Mouse (Mus musculus): ENCODE measurements at regions not wholly inside any gene's neighbourhood (a gene's known extent, or its start where the extent isn't known, plus 50 kb on each side); places are given as distances from the start of the nearest gene placed in this dataset.

DNA sequence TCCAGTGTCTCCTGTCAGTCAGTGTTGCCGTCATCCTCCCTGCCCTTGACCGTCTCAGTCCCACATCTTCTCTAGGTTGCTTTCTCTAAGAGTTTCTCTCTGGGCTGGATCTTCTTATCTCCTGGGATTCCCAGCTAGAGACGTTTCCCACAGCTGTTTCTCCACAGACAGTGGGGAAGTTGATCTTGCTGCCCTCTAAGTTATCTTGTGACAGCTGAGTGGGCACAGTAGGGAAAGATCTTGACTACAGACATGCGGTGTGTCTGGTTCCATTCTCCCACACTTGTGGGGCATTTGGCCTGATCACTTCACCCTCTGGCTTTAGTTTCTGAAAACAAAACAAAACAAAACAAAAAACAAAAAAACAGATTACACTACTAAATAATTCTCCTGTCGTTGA lies 165.2 kb upstream of the Tyw5 start:
- DNase-seq (ENCODE audit: extremely low read depth, insufficient read length, low spot score): no peak

DNA sequence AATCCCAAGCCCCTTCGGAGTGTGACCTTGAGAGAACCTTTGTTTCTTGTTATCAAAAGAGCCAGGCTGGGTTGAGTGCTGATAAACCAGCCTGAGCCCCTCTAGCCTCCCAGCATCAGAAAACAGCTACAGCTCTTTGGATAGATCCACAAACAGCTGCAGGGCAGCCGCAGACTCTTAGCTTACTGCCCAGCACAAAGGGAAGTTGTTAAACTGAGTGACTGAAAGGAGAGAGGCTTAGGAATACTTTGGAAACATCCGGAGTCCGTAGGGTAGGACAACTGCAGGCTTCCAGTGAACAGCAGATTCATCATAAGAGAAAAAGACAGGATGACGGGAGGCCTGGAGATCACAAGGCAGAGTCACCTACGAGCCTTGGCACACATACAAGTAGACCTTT lies 166.9 kb upstream of the Tyw5 start:
- no peak for DNase-seq (ENCODE audit: extremely low read depth, insufficient read length, low spot score)

DNA sequence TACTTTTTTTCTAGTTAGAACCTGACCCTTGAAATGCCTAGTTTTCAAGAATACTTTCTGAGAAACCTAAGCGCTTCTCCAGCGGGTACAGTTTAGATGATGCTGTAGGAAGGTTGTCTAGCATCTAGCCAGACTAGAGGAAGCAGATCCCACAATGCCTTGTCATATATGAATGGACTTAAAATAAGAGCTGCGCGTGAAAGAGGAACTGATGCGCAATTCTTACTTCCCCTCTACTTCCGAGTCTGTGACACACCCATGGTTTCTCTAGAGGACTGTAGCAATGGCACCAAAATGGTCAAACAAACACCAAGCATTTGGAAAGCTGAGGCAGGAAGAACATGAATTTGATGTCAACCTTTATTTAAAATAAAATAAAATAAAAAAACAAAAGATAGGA lies 167.6 kb upstream of the Tyw5 start:
- no peak for DNase-seq (ENCODE audit: extremely low read depth, insufficient read length, low spot score)

DNA sequence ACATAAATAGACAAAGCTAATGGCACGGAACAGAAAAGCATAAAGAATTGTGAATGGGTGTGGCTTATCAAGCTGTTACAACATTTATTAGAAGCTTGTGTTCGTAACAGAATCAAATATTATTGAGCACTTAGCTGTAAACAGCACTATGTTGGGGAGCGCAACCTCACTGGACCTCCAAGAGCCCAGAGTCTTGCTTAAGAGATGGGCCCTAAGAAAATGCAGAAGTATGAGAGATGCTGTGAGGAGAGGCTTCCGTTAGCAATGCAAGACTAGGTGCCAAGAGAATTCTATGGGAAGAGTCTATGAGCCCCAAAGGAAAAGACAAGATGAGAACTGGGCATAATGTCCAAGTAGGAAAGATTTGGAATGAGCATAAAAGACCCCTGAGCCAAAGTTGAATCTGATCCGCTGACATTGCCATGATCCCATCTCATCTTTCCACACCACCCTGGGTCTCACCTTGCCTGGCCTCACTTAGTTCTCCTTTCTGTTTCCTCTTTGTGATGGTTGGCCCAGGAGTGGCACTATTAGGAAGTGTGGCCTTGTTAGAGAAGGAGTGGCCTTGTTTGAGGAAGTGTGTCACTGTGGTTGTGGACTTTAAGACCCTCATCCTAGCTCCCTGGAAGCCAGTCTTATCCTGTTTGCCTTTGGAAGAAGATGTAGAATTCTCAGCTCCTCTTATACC lies 169.3 kb upstream of the Tyw5 start:
- no peak for DNase-seq (ENCODE audit: extremely low read depth, insufficient read length, low spot score)

DNA sequence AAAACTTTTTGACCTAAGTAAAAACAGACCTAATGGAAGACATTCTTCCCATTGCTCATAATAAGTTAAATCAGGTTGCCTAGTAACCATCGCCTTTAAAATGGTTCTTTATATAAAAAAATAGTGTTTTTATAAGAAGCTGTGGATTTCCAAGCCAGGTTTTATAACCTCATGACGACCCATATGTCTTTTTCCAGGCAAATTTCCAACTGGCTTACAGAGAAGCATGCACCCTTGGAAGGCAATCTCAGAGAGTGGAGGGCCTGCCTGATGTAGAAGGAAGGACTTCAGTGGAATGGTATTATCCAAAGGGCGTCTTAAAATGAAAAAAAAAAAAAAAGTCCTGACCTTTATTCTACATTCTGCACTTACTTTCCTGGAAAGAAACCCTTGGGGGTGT lies 172.2 kb upstream of the Tyw5 start:
- DNase-seq (ENCODE audit: extremely low read depth, insufficient read length, low spot score): no peak

DNA sequence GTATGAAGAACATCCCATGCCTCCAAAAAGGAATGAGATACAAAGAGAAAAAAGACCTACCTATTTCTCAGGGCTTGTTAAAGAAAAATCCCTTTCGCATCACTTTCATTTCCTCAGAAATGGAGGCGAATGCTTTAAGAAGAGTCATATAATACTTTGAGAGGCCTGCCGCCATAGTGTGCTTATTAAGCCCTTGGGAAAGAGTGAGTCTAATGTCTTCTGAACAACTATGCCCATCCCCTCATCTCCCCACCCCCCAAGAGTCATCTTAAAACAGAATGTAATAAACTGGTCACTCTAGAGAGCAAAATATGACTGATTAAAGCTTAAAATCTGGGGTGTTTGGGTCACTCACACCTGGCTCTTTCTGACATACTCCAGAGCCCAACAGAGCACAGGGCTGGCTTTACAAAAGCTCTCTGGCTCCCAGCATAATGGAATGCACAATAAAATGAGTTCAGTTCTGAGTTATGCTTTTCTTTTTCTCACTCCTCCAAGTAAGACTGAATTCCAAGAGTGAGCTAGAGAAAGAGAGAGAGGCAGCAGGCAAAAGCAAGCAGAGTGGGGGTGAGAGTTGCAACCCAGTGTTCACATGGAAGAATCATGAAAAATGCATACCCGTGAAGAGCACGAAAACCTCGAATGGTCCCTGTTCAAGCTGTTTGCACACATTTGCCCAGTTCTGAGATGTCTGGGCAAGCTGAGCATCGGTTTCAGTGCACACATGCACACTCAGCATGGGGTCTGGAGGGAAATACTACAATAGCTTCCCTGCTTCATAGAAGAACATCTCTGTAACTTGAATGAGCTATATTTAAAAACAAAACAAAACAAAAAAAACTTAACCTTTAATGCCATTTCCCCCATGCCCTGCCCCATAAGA lies 180.0 kb upstream of the Spats2l start:
- no peak for DNase-seq (ENCODE audit: extremely low read depth, insufficient read length, low spot score)

DNA sequence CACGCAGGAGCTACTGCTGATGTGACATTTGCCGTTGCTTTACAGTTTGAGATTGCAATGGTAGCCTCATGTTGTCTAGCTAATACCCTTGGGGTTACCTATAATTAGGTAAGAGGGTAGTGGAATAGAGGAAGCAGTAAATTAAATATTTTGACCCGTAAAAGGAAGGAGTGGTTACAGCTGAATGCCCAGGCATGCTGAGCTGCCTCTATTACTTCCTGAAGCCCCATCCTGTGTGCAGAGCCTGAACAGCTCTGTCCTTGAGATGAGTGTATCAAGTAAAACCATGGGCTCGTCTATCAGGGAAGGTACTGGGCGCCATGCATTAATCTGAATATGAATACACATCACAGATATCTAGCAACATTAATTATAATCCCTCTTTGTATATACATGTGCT lies 179.1 kb upstream of the Spats2l start:
- DNase-seq (ENCODE audit: extremely low read depth, insufficient read length, low spot score): no peak

DNA sequence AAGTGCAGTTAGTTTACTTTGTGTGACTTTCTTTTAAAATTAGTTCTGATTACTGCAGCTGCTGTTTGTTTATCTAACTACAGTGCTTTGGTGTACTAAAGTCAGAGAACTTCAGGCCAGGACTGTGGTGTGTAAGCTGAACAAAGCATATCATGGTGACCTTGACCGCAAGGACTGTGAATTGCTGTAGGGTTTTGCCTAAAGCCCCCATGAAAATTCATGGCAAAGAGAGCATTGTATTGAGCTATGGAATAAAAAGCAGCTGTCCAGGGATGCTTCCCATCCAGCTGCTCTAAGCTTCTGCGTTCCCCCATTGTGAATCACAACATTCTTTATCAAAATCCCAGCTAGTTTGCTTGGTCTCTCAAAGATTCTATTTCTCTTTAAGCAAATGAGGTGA lies 173.0 kb upstream of the Spats2l start:
- DNase-seq (ENCODE audit: extremely low read depth, insufficient read length, low spot score): no peak

DNA sequence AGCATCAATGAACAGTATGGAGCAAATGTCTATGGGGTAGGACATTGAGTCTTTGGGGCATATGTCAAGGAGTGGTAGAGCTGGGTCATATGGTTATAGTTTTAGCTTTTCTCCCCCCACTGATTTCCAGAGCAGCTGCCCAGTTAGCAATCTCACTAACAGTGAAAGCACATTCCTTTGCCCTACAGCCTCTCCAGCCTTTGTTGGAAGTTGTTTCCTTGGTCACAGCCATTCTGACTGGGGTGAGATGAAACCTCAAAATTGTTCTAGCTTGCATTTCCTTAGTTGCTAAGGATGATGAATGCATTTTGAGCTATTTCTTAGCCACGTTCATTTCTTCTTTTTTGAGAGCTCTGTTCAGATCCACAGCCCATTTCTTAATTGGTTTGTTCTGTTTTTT lies 168.4 kb upstream of the Spats2l start:
- no peak for DNase-seq (ENCODE audit: extremely low read depth, insufficient read length, low spot score)

DNA sequence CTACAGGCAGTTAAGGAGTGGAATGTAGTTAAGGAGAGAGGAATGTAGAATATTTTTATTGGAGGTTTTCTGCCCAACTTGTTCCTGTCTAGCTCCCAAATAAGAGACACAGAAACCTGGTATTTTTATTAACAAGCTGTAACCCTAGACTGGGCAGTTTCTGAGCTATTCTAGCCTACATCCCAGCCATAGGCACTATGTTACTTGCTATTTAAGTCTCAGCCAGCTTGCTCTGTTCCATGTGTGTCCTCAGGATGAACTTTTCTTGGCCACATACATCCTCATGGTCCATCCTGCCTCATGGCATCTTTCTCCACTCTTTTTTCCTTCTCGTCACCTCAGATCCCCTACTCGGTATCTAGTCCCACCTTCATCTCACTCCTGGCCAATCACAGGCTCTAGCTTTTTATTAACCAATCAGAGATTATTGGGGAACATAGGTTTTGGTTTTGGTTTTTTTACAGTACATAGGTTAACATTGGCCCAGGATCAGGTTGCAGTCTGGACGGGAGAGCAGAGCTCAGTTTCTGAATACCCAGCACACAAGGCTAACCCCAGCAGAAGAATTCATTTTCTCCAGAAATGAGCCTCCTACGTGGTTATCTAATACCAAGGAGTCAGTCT lies 167.8 kb upstream of the Spats2l start:
- no peak for DNase-seq (ENCODE audit: extremely low read depth, insufficient read length, low spot score)

DNA sequence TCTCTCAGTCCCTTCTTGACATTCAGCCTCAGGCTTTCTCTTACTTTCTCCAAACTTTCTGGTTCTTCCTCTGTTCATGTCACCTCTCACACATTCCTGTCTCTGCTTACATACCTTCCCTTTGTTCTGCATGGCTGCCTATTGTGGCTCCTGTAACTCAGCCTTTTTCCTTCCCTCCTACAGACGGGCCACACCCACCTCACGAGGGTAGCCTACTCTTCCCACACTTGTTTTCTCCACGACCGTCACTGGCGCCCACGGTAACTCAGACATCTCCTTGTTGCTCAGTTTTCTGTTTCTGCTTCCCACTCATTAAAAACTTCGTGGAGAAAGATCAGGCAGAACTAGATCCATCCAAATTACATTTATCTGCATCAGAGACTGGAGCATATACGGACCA lies 166.9 kb upstream of the Spats2l start:
- no peak for DNase-seq (ENCODE audit: extremely low read depth, insufficient read length, low spot score)

DNA sequence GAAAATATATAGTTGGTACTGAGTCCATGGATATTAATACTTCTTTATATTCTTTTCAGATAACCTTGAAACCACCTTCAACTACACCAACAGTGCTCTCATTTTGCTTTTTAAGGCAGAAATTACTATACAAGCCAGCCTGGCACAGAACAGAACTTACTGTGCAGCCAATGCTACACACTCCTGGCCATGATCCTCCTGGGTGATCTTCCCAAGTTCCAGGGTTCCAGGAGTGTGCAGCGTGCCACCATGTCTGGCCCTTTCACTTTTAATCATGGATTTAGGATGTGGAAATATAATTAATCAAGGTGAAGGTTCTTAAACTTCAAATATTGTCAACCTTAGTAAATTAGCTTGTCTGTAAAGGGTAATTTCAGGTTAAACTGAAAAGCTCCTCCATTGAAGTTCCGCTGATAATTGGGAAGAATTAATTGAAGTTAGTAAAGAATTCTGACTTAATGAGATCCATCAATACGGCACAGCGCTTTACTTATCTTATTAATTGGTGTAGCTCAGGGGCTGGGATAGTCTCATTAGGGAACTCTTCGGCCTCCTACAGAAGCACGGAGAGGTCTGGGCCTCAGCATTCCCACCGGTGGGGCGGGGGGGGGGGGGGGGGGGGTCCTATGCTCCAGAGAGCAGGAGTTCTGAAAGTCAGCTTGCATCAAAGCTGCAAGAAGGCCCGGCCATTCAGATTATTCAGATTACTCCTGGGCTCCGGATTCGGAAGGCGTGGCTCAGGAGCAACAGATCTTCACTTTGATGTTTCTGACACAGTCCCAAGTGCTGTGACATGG lies 166.1 kb upstream of the Spats2l start:
- DNase-seq (ENCODE audit: extremely low read depth, insufficient read length, low spot score): no peak

DNA sequence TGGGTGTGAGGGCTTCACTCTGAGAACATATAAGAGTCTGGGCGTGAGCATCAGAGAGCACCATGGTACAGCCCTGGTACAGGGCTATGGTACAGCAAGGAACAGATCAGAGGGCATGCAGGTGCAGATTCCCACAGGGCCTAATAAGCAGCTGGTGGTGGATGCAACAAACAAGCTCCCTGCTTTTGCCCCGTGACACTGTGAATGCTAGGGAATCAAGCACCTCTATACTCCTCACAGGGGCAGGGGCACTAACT lies 165.6 kb upstream of the Spats2l start:
- DNase-seq (ENCODE audit: extremely low read depth, insufficient read length, low spot score): no peak

DNA sequence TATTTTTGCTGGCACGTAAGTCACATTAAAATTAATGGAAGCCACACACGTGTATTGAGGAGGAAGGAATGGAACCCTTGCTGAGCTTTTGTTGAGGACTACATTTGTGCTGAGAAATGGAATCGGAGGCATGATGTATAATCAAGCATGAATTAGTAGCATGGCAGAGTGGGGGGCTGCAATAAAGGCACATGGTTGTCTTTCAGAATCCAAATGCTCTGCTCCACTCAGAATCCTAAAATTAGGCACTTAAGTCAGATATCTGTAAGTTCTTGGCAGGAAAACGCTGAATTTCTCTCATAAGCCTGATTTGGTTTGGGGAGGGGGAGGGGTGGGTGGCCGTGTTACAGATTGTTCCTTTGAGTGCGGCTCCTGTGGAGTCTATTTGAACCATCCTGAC lies 164.7 kb upstream of the Spats2l start:
- DNase-seq (ENCODE audit: extremely low read depth, insufficient read length, low spot score): no peak

DNA sequence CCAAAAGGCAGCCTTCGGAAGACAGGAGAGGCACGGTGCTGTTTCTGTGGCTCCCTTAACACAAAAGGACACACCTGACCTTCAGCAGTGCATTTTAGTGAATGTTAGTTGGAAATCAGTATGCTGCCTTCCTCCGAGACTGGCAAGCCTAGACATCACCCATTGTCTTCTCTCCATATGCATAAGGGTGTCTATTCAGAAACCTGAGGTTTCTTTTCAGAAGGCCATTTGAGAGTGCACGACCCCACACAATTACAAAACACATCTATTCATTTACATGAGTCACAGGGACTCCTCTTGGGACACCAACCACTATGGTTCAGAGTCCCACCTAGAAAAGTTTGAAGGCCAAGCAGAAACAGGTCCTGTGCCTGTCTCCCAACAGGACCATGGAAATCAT lies 161.8 kb upstream of the Spats2l start:
- DNase-seq (ENCODE audit: extremely low read depth, insufficient read length, low spot score): no peak

DNA sequence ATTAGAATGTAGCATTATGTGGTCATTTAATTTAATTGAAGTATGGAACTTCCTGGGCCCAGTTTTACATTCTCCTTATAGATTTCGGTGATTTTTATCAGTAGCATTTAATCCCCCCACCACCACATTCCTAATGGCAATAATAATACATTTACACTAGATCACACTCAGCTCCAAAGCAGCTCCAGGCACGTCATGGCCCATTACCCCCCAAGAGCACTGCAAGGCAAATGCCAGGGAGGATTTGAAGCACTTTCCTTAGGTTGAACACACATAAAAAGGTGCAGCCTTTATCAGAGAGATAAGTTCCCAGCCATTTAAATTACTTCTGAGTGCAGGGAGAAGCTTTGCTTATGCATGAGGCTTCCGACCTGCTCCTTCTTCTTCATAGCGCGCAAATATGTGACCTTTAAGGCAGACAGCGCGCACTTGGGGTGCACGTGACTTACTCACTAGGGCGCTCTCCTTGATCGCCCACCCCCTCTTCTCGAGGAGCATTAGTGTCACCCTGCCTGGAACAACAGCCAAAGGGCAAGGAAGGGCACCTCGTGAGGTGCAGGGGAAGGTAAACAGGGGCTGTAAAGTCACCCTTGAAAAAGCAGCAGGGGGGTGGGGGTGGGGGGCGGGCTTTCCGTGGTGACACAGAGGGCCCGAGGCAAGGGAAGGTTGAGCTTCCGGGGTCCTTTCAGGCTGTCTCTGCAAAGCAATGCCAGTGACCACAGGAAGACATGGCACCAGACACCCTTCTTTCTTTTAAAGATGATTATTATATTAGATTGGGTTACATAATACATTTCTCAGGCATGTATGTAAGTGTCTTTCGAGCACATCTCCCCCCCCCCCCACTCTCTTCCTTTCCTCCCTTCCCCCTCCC lies 160.8 kb upstream of the Spats2l start:
- no peak for DNase-seq (ENCODE audit: extremely low read depth, insufficient read length, low spot score)

DNA sequence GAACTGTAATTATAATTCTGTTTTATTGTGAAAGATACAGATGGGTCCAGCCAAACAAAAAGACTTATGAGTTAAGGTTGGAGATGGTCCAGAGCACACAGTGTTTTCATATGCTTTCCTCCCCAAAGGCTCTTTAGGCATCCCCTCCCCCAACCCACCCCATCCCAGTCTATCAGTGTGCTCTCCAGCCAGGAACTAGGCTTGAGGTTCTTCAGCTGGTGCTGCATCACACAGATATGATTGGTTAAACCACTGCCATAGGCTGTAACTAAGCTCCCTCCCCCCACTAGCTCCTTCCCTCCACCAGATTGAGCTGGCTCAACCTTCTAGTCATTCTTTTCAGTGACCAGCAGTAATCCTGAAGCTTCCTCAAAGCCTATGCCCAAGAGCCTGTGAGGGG lies 158.8 kb upstream of the Spats2l start:
- no peak for DNase-seq (ENCODE audit: extremely low read depth, insufficient read length, low spot score)

DNA sequence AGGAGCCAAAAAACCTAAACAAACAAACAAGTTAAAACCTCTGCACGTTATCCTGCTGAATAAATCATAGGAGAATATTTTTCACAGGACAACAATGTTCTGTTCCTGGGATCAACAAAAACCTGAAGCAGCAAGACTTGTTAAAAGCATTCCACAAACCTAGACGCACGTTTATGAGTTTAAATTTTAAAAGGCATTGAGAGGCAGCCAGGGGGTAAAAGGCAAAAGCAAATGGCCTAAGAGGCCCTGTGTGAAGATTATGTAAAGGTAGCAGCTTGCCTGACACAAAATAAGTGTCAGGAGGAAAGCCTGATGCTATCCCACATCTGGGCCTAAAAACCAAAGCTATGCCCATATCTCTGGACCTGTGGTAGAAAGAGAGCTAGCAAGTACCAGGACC lies 156.6 kb upstream of the Spats2l start:
- DNase-seq (ENCODE audit: extremely low read depth, insufficient read length, low spot score): no peak

DNA sequence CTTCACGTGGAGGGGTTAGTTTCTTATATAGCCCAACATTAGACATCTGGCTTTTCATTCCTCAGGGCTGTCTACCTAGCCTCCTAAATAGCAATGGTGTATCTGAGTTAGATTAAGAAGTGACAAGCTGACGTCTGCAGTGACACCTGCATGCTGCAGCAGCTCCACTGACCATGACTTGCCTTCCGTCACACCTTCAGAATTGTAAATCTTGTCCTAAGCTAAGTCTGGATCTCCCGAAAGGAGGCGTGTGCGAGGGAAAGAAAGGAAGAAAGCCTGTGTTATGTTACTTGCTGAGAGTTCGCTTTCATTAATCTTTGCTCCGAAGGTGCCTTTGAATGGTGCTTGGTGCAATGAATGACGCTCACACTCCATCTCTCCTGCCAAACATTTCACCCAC lies 151.4 kb upstream of the Spats2l start:
- no peak for DNase-seq (ENCODE audit: extremely low read depth, insufficient read length, low spot score)

DNA sequence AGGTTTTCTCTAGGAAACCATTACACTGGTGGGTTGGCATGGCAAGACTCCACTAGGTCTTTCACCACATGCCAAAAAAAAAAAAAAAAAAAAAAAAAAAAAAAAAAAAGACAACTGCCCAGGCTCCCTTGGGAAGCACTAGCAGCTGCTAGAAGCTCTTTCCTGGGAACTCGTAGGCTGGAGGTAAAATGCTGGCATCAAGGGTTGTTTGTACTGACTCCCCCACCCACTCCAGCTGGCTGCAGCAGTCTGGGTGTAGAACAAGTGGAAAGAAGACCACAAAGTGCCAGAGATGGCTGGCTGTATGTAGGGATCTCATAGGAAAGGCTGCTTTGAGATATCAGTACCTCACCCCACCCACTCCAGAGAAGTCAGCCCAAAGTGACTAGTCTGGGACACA lies 140.0 kb upstream of the Spats2l start:
- no peak for DNase-seq (ENCODE audit: extremely low read depth, insufficient read length, low spot score)

Data from 3134 (cell line).